Mouse (Mus musculus) intestine, embryonic 15.5 days (tissue): ENCODE results near the gene Zswim5. TPM values are rescaled to one million over a fixed set of nuclear protein-coding genes. Genes with fewer than 3 reads are reported as not detected.

Source experiments
- ATAC-seq: fragments of 200-750 bp; cut with Nextera tagmentation; 2 replicates; pipeline ENCODE4 v1.8.0; 2017; ENCODE audit warnings: moderate TSS enrichment, moderate library complexity
- H3K27ac ChIP-seq: fragments of 300-500 bp; sonication (generic); 2 replicates; pipeline ENCODE4 v1.5.1; 2015; ENCODE audit warnings: mild to moderate bottlenecking, inconsistent platforms
- H3K27me3 ChIP-seq: fragments of 300-500 bp; sonication (generic); replicated peaks from 2 replicates; pipeline ENCODE4 v1.6.1; 2015; ENCODE audit warnings: inconsistent platforms
- H3K36me3 ChIP-seq: fragments of 300-500 bp; sonication (generic); 2 replicates; pipeline ENCODE4 v1.6.1; 2015; ENCODE audit warnings: inconsistent platforms
- H3K4me1 ChIP-seq: fragments of 300-500 bp; sonication (generic); replicated peaks from 2 replicates; pipeline ENCODE4 v1.6.1; 2015; ENCODE audit warnings: inconsistent platforms
- H3K4me2 ChIP-seq: fragments of 300-500 bp; sonication (generic); replicated peaks from 2 replicates; pipeline ENCODE4 v1.6.1; 2015; ENCODE audit warnings: mild to moderate bottlenecking, inconsistent platforms
- H3K4me3 ChIP-seq: fragments of 300-500 bp; sonication (generic); replicated peaks from 2 replicates; pipeline ENCODE4 v1.5.1; 2015; ENCODE audit warnings: inconsistent platforms
- H3K9ac ChIP-seq: fragments of 300-500 bp; sonication (generic); 2 replicates; pipeline ENCODE4 v1.6.1; 2015; ENCODE audit warnings: inconsistent platforms
- H3K9me3 ChIP-seq: fragments of 300-500 bp; sonication (generic); 2 replicates; pipeline ENCODE4 v1.6.1; 2016; ENCODE audit warnings: inconsistent platforms
- WGBS: fragments of 180-500 bp; shearing (Covaris S2); methylation state at CpG from one replicate; pipeline ENCODE4 v1.1.7; 2015; 5-methylcytosine and 5-hydroxymethylcytosine counted together
- polyA plus RNA-seq: library from polyadenylated mRNA; unstranded; fragments of >200 nt; fragmentation: Nextera tagmentation; extraction: Ambion mirVana; gene quantifications from 2 replicates; pipeline ENCODE4 v1.2.1, GENCODE M21; 2015

Zswim5 gene
- polyA plus RNA-seq, 1 experiment from 2014 or later: 1.1 TPM

DNA sequence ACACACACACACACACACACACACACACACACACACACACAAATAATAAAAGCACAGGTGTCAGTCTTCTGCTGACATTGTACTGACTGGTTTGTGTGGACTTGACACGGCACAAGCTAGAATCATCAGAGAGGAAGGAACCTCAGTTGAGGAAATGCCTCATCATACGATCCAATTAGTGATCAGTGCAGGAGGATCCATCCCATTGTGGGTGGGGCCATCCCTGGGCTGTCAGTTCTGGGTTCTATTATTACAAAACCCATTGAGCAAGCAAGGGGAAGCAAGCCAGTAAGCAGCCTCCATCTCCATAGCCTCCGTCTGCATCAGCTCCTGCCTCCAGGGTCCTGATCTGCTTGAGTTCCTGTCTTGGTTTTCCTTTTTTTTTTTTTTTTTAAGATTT lies 7.3 kb upstream of the Zswim5 start:
- H3K36me3 ChIP-seq: no peaks in the 10 kb centered on the region
- no peak overlapping the region for H3K9ac ChIP-seq
- H3K4me3 ChIP-seq: no peak overlapping the region
- H3K4me2 ChIP-seq: no peak overlapping the region
- 71% methylated on average over 3 of the region's 3 CpGs for WGBS
- H3K27ac ChIP-seq: no peak overlapping the region
- H3K4me1 ChIP-seq: no peaks in the 10 kb centered on the region
- no peaks in the 10 kb centered on the region for H3K27me3 ChIP-seq
- ATAC-seq: no peak
- no peaks in the 10 kb centered on the region for H3K9me3 ChIP-seq

GRCm38 (mm10) chr4:116874595-116874994 lies 2.6 kb upstream of the Zswim5 start:
- ATAC-seq: no peak
- Histone ChIP-seq H3K27ac (no peak overlapping the region), H3K4me1 (0 out of 2 replicates have a peak, but pooled peaks cover 6% of the 10 kb centered on the region), H3K27me3 (peaks cover 5% of the 10 kb centered on the region; the same call in 1 of the 2 replicates), H3K9me3 (no peaks in the 10 kb centered on the region), H3K9ac (no peak overlapping the region), H3K4me2 (no peak overlapping the region), H3K36me3 (no peaks in the 10 kb centered on the region), H3K4me3 (no peak overlapping the region)
- WGBS: 86% methylated on average over 4 of the region's 4 CpGs

GRCm38 (mm10) chr4:116876630-116876994 lies 564 bp upstream of the Zswim5 start:
- peaks cover 5% of the 10 kb centered on the region; the same call in 1 of the 2 replicates for H3K27me3 ChIP-seq
- 0 out of 2 replicates have a peak, but pooled peaks cover 6% of the 10 kb centered on the region for H3K4me1 ChIP-seq
- H3K27ac ChIP-seq: peak overlapping the region; percentile 78; the same call in 1 of the 2 replicates
- H3K9ac ChIP-seq: peak overlapping the region; percentile 77
- peak; percentile 72 for ATAC-seq
- peak overlapping the region; percentile 94 for H3K4me3 ChIP-seq
- peak overlapping the region; percentile 97 for H3K4me2 ChIP-seq
- no peaks in the 10 kb centered on the region for H3K36me3 ChIP-seq
- WGBS: under 1% methylated on average over 15 of the region's 15 CpGs
- no peaks in the 10 kb centered on the region for H3K9me3 ChIP-seq

- no peak; the same call in 1 of the 2 replicates for ATAC-seq
- Histone ChIP-seq H3K4me2 (peak overlapping the region; percentile 97), H3K36me3 (no peaks in the 10 kb centered on the region), H3K9ac (peak overlapping the region; percentile 77), H3K9me3 (no peaks in the 10 kb centered on the region), H3K27ac (peak overlapping the region; percentile 78; the same call in 1 of the 2 replicates), H3K4me1 (0 out of 2 replicates have a peak, but pooled peaks cover 6% of the 10 kb centered on the region), H3K4me3 (peak overlapping the region; percentile 94), H3K27me3 (peaks cover 5% of the 10 kb centered on the region; the same call in 1 of the 2 replicates)
- under 1% methylated on average over 39 of the region's 57 CpGs for WGBS
These were observed 649 bp downstream of the Zswim5 start for GRCm38 (mm10) chr4:116877729-116878321.

DNA sequence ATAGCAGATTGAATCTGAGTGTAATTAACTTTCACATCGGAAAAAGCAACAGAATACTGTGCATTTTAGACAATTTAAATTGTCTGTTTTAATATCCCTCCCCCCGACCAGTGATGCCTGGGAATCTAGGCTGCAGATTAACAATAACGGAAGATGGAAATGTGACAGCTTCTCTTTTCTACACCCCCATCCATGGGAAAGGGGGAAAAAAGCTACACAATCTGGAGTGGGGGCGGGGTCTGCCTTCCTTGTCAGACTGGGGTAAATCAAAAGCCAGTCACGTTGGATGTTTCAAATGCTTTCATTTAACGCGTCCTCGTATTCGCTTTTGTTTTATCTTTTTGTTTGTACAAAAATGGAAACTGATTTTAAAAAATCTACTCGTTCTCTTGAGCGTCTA lies 1.3 kb downstream of the Zswim5 start:
- H3K27me3 ChIP-seq: peaks cover 5% of the 10 kb centered on the region; the same call in 1 of the 2 replicates
- peak overlapping the region; percentile 94 for H3K4me3 ChIP-seq
- H3K4me2 ChIP-seq: peak overlapping the region; percentile 97
- H3K36me3 ChIP-seq: no peaks in the 10 kb centered on the region
- 7% methylated on average over 11 of the region's 11 CpGs for WGBS
- H3K4me1 ChIP-seq: 0 out of 2 replicates have a peak, but pooled peaks cover 6% of the 10 kb centered on the region
- H3K27ac ChIP-seq: no peak overlapping the region
- no peak overlapping the region for H3K9ac ChIP-seq
- ATAC-seq: no peak
- H3K9me3 ChIP-seq: no peaks in the 10 kb centered on the region

DNA sequence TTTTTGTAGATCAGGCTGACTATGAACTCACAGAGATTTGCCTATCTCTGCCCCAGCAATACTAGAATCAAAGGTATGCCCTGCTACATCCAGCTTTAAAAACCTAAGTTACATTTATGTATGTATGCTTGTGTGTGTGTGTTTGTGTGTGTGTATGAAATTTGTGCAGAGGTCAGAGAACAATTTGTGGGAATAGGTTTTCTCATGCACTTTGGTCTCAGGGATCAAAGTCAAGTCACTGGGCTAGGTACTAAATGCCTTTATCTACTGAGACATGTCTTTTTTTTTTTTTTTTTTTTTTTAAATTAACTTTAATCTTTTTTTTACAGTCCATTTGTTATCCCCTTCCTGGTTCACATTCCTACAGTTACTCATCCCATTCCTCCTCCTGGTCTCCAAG lies 5.5 kb downstream of the Zswim5 start:
- no peaks in the 10 kb centered on the region for H3K9me3 ChIP-seq
- no peak overlapping the region for H3K9ac ChIP-seq
- no peaks in the 10 kb centered on the region for H3K36me3 ChIP-seq
- peaks cover 4% of the 10 kb centered on the region; the same call in 1 of the 2 replicates for H3K27me3 ChIP-seq
- H3K27ac ChIP-seq: no peak overlapping the region
- no peak overlapping the region for H3K4me2 ChIP-seq
- peak; percentile 65 for ATAC-seq
- no peak overlapping the region for H3K4me3 ChIP-seq
- 0 out of 2 replicates have a peak, but pooled peaks cover 2% of the 10 kb centered on the region for H3K4me1 ChIP-seq

DNA sequence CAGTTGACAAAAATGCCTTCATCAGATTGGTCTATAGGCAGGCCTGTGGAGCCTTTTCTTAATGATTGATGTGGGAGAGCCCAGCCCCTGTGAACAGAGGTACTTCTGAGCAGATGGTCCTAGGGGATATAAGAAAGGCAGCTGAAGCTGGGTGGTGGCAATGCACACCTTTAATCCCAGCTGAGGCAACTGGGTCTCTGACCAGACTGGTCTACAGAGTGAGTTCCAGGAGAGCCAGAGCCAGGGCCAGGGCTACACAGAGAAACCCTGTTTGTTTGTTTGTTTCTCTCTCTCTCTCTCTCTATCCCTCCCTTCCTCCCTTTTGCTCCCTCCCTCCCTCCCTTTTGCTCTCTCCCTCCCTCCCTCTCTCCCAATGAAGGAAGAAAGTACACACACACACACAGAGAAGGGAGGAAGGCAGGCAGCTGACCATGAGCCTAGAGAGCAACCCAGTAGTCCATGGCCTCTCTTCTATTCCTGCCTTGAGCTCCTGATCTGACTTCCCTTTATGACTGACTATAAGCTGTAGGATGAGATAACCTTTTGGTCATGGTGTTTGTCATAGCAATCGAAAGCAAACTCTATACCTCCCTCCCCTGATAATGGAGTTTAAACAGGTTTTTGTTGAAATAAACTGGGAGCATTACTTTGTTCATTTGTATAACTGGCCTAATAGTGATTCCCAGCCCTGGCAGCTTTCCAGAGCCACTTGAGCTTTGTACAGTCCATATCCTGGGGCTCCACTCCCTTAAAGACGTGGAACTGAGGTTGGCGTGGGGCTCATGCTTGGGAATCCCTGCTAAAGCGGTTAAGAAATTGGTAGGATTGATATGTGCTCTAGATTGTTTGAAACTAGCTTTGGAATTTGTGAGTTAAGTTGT lies 17.3 kb downstream of the Zswim5 start:
- Histone ChIP-seq H3K27me3 (no peaks in the 10 kb centered on the region), H3K36me3 (no peaks in the 10 kb centered on the region), H3K4me2 (peak overlapping the region; percentile 30; the same call in 1 of the 2 replicates), H3K4me1 (peaks cover 14% of the 10 kb centered on the region; the same call in 1 of the 2 replicates), H3K9me3 (no peaks in the 10 kb centered on the region), H3K9ac (no peak overlapping the region), H3K4me3 (no peak overlapping the region), H3K27ac (peak overlapping the region; percentile 63)
- ATAC-seq: peak; percentile 94
- WGBS: 18% methylated on average over 4 of the region's 4 CpGs

- H3K36me3 ChIP-seq: no peaks in the 10 kb centered on the region
- no peaks in the 10 kb centered on the region for H3K4me1 ChIP-seq
- no peak overlapping the region for H3K9ac ChIP-seq
- H3K4me3 ChIP-seq: no peak overlapping the region
- no peak for ATAC-seq
- WGBS: 71% methylated on average over 4 of the region's 4 CpGs
- H3K27ac ChIP-seq: no peak overlapping the region
- no peak overlapping the region for H3K4me2 ChIP-seq
- no peaks in the 10 kb centered on the region for H3K27me3 ChIP-seq
- no peaks in the 10 kb centered on the region for H3K9me3 ChIP-seq
These were observed 33.5 kb downstream of the Zswim5 start for GRCm38 (mm10) chr4:116910489-116911181.

DNA sequence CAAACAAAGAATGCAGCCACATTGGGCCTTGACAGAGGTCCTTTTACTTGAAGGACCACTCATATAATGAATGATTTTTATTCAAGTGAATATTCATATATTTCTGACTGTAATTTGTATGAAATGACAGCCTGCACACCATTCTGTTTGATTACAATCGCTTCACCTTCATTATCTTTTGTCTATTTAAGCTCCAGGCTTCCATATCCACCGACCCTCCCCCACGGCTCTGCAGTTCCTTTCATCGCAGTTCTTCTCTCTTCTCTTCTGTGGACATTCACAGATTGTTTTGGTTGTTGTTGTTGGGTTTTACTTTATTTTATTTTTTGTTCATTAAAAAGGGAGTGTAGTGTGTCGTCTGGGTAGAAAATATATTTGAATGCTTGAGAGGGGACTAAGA lies 34.0 kb downstream of the Zswim5 start:
- Histone ChIP-seq H3K36me3 (no peaks in the 10 kb centered on the region), H3K27me3 (no peaks in the 10 kb centered on the region), H3K4me1 (no peaks in the 10 kb centered on the region), H3K27ac (no peak overlapping the region), H3K4me3 (no peak overlapping the region), H3K9ac (no peak overlapping the region), H3K9me3 (no peaks in the 10 kb centered on the region), H3K4me2 (no peak overlapping the region)
- WGBS: 69% methylated on average over 5 of the region's 5 CpGs
- ATAC-seq: no peak

- no peaks in the 10 kb centered on the region for H3K27me3 ChIP-seq
- H3K4me1 ChIP-seq: no peaks in the 10 kb centered on the region
- 79% methylated on average over 2 of the region's 2 CpGs for WGBS
- no peak overlapping the region for H3K4me3 ChIP-seq
- H3K9ac ChIP-seq: no peak overlapping the region
- H3K27ac ChIP-seq: no peak overlapping the region
- H3K36me3 ChIP-seq: no peaks in the 10 kb centered on the region
- no peak overlapping the region for H3K4me2 ChIP-seq
- H3K9me3 ChIP-seq: no peaks in the 10 kb centered on the region
- peak; percentile 20; the same call in 1 of the 2 replicates for ATAC-seq
These were observed 36.1 kb downstream of the Zswim5 start for GRCm38 (mm10) chr4:116913318-116913717.

DNA sequence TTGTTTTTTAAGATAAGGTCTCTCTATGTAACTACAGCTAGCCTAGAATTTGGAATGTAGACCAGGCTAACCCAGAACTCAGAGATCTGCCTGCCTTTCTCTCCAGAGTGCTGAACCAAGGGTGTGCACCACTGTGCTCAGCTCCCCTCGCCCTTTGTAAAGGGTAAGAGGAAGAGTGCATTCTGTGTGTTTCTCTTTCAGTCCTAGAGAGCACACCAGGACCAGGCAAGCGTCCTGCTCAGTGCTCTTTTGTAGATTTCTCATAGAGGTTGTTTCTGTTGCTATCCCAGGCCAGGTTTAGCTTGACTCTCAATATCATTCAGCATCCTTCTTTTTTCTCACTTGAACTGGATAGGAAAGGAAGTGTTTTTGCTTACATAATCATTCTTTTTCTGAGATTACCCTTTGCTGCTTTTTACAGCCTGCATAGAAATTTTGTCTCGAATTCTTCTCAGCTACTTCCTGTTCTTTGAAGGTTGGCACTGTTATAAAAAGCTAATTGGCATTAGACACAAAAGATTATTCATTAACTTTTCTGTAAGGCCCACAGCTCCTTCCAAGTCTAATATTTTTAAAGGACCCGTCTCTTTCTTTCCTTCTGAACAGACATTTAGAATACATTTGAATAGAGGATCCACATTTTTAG lies 51.0 kb downstream of the Zswim5 start:
- Histone ChIP-seq H3K9me3 (no peaks in the 10 kb centered on the region), H3K4me1 (no peaks in the 10 kb centered on the region), H3K4me2 (0 out of 2 replicates have a peak overlapping the region, but pooled peaks have one; percentile 11), H3K9ac (no peak overlapping the region), H3K36me3 (no peaks in the 10 kb centered on the region), H3K4me3 (no peak overlapping the region), H3K27ac (peak overlapping the region; percentile 66), H3K27me3 (no peaks in the 10 kb centered on the region)
- peak; percentile 84 for ATAC-seq
- 53% methylated on average over 4 of the region's 4 CpGs for WGBS
